In genomic region chr4:149414259-149414658, GRCm38 (mm10) we compare ENCODE assay signal across 30 mouse cellular contexts. TPM values are rescaled to one million over a fixed set of nuclear protein-coding genes. Genes with fewer than 3 reads are reported as not detected.
A peak's percentile ranks its signal among the peaks of the same experiment; 100 is the strongest.
DNase-seq lines count a peak whose midpoint lies in the region; ATAC-seq and TF ChIP-seq lines count a peak whose summit lies in the region.
"Had no signal": no experiment of that assay in that cellular context is flagged by ENCODE, and none has a peak within 500 bp of the region (broad histone marks: within the 10 kb centered on the region; RNA-seq: fewer than 3 reads in every experiment).

No protein-coding gene starts in this region.

- no peak overlapping the region for H3K4me2 ChIP-seq in hindbrain, embryonic 13.5 days
- H3K4me2 ChIP-seq in hindbrain, embryonic 11.5 days (replicated peaks; ENCODE audit: low read depth, low read length): no peak overlapping the region
- H3K4me2 ChIP-seq in lung, postnatal 0 days (replicated peaks; ENCODE audit: low read depth, low read length): no peak overlapping the region
- H3K4me2 ChIP-seq: forebrain, embryonic 13.5 days had no signal

- no peak overlapping the region for H3K9ac ChIP-seq in hindbrain, embryonic 13.5 days
- H3K9ac ChIP-seq in hindbrain, embryonic 11.5 days (ENCODE audit: low read depth, low read length): no peak overlapping the region
- H3K9ac ChIP-seq in lung, postnatal 0 days (replicated peaks; ENCODE audit: low read depth): no peak overlapping the region
- H3K9ac ChIP-seq: forebrain, embryonic 13.5 days had no signal

- TF ChIP-seq EP300 in lung, postnatal 0 days (IDR thresholded peaks at IDR 0.05): no peak

- 0 out of 2 replicates have a peak overlapping the region, but pooled peaks have one; percentile 12 for H3K27ac ChIP-seq in hindbrain, embryonic 13.5 days
- no peak overlapping the region for H3K27ac ChIP-seq in hindbrain, embryonic 11.5 days (ENCODE audit: low read depth, low read length)
- no peak overlapping the region for H3K27ac ChIP-seq in lung, postnatal 0 days (ENCODE audit: low read length)
- H3K27ac ChIP-seq: forebrain, embryonic 13.5 days had no signal

- peaks cover 4% of the 10 kb centered on the region for H3K36me3 ChIP-seq in hindbrain, embryonic 13.5 days
- no peaks in the 10 kb centered on the region for H3K36me3 ChIP-seq in hindbrain, embryonic 11.5 days (ENCODE audit: control insufficient read depth, insufficient read depth, low read length)
- no peaks in the 10 kb centered on the region for H3K36me3 ChIP-seq in lung, postnatal 0 days (ENCODE audit: insufficient read depth, low read length)

- H3K4me1 ChIP-seq in hindbrain, embryonic 13.5 days (replicated peaks): peaks cover 47% of the 10 kb centered on the region
- 0 out of 2 replicates have a peak, but pooled peaks cover 4% of the 10 kb centered on the region for H3K4me1 ChIP-seq in hindbrain, embryonic 11.5 days (replicated peaks; ENCODE audit: control insufficient read depth, insufficient read depth, low read length)
- H3K4me1 ChIP-seq in lung, postnatal 0 days (ENCODE audit: insufficient read depth, low read depth, low read length): no peaks in the 10 kb centered on the region; the same call in 1 of the 2 replicates

- H3K27me3 ChIP-seq in hindbrain, embryonic 13.5 days: no peaks in the 10 kb centered on the region
- no peaks in the 10 kb centered on the region for H3K27me3 ChIP-seq in hindbrain, embryonic 11.5 days (ENCODE audit: control insufficient read depth, insufficient read depth, low read length)
- H3K27me3 ChIP-seq in lung, postnatal 0 days (replicated peaks; ENCODE audit: insufficient read depth, low read length): no peaks in the 10 kb centered on the region
- H3K27me3 ChIP-seq: forebrain, embryonic 13.5 days; megakaryocyte, embryonic 14.5 days; Patski had no signal

- DNase-seq in CD4-positive, CD25-positive, alpha-beta regulatory T cell, adult 2 months (ENCODE audit: low read depth, low spot score): peak; percentile 45
- no peak for DNase-seq in hindbrain, embryonic 11.5 days (ENCODE audit: low spot score)
- no peak for DNase-seq in lung, postnatal 0 days (ENCODE audit: low spot score)
- DNase-seq in lung, adult 18-20 months: no peak
- peak; percentile 41 for DNase-seq in naive thymus-derived CD4-positive, alpha-beta T cell, adult 2 months (ENCODE audit: low read depth)
- no peak for DNase-seq in adrenal gland, adult 2 months
- DNase-seq: adrenal gland, postnatal 10 days; cerebellum, adult 8-10 months; cerebellum, postnatal 36 days; embryo, embryonic 11 days; gastrocnemius, postnatal 25 days; heart, adult 18-20 months; heart, postnatal 4 days; kidney, adult 2 months; kidney, postnatal 10 days; layer of hippocampus, postnatal 36 days; lung, adult 2 months; midbrain, embryonic 14.5 days; thymus, adult 2 months had no signal

- no peaks in the 10 kb centered on the region for H3K9me3 ChIP-seq in hindbrain, embryonic 13.5 days
- H3K9me3 ChIP-seq in hindbrain, embryonic 11.5 days (ENCODE audit: control insufficient read depth, low read length): no peaks in the 10 kb centered on the region
- no peaks in the 10 kb centered on the region for H3K9me3 ChIP-seq in lung, postnatal 0 days (ENCODE audit: low read length)
- H3K9me3 ChIP-seq: forebrain, embryonic 13.5 days had no signal

- ATAC-seq in CD4-positive, CD25-positive, alpha-beta regulatory T cell, adult 4 months: no peak
- ATAC-seq in hindbrain, embryonic 13.5 days (ENCODE audit: low FRiP score): no peak
- no peak for ATAC-seq in hindbrain, embryonic 11.5 days (ENCODE audit: low FRiP score)
- ATAC-seq in lung, postnatal 0 days: no peak
- ATAC-seq: forebrain, embryonic 13.5 days; Patski had no signal

- TF ChIP-seq CTCF in lung, postnatal 0 days (IDR thresholded peaks at IDR 0.05): peak; percentile 30; the same call in 1 of the 2 replicates

- H3K4me3 ChIP-seq in hindbrain, embryonic 13.5 days: no peak overlapping the region
- H3K4me3 ChIP-seq in hindbrain, embryonic 11.5 days (ENCODE audit: low read depth, low read length): no peak overlapping the region
- H3K4me3 ChIP-seq in lung, postnatal 0 days (ENCODE audit: low read depth, low read length): no peak overlapping the region
- H3K4me3 ChIP-seq: forebrain, embryonic 13.5 days; megakaryocyte, embryonic 14.5 days; myocyte had no signal

- WGBS in hindbrain, embryonic 13.5 days: 94% methylated on average over 3 of the region's 3 CpGs
- 96% methylated on average over 3 of the region's 3 CpGs for WGBS in hindbrain, embryonic 11.5 days
- 89% methylated on average over 3 of the region's 3 CpGs for WGBS in lung, postnatal 0 days

RNA-seq across cellular contexts. Expression of gene Ube4b, which starts 12.3 kb away (rescaled TPM):
- 10 to 100 TPM; 18.9 to 19.2 TPM for polyA plus RNA-seq in CD4-positive, CD25-positive, alpha-beta regulatory T cell, adult 4 months (2017; shearing (Covaris generic))
- polyA plus RNA-seq in hindbrain, embryonic 13.5 days (2015; fragmentation: Nextera tagmentation; extraction: Ambion mirVana): 56.5 and 59.5 TPM in 2 replicates
- 53.3 and 58.9 TPM in 2 replicates for polyA plus RNA-seq in hindbrain, embryonic 11.5 days (2014; fragmentation: Nextera tagmentation; extraction: Ambion mirVana)
- polyA plus RNA-seq in lung, postnatal 0 days (2015; fragmentation: Nextera tagmentation; extraction: Ambion mirVana): 14.2 and 15.1 TPM in 2 replicates
- 10 to 100 TPM; 70.9 to 85.0 TPM for total RNA-seq in adrenal gland, adult 2 months (2021)
- 84.7 and 105 TPM in 2 replicates for polyA plus RNA-seq in adrenal gland, adult 2 months (2012; rRNA removed)

RNA-seq across cellular contexts. Expression of gene Rbp7, which starts 40.5 kb away (rescaled TPM):
- polyA plus RNA-seq in CD4-positive, CD25-positive, alpha-beta regulatory T cell, adult 4 months (2017; shearing (Covaris generic)): not detected
- not detected in 2 replicates for polyA plus RNA-seq in hindbrain, embryonic 13.5 days (2015; fragmentation: Nextera tagmentation; extraction: Ambion mirVana)
- not detected in 2 replicates for polyA plus RNA-seq in hindbrain, embryonic 11.5 days (2014; fragmentation: Nextera tagmentation; extraction: Ambion mirVana)
- 1.4 and 1.8 TPM in 2 replicates for polyA plus RNA-seq in lung, postnatal 0 days (2015; fragmentation: Nextera tagmentation; extraction: Ambion mirVana)
- total RNA-seq in adrenal gland, adult 2 months (2021): 10 to 100 TPM; 13.3 to 14.3 TPM
- polyA plus RNA-seq in adrenal gland, adult 2 months (2012; rRNA removed): 3.4 and 6.1 TPM in 2 replicates
- total RNA-seq: G1E; layer of hippocampus, adult 18-20 months; layer of hippocampus, postnatal 36 days; liver, adult 2 months had no signal
- polyA plus RNA-seq: forebrain, embryonic 13.5 days; G1E; limb, embryonic 11.5 days; liver, adult 2 months; myocyte; neural tube, embryonic 14.5 days; Patski had no signal

Comparison
In these comparisons a context has a peak if more than half of its experiments do, and no peak if none do; other contexts are left out.
1. DNase-seq: peak in CD4-positive, CD25-positive, alpha-beta regulatory T cell, adult 2 months (single experiment) and naive thymus-derived CD4-positive, alpha-beta T cell, adult 2 months (single experiment); none in hindbrain, embryonic 11.5 days (single experiment), lung, postnatal 0 days (single experiment), lung, adult 18-20 months (0 of 2) and adrenal gland, adult 2 months (single experiment).